Mouse (Mus musculus): ENCODE measurements at regions not wholly inside any gene's neighbourhood (a gene's known extent, or its start where the extent isn't known, plus 50 kb on each side); places are given as distances from the start of the nearest gene placed in this dataset.
A peak's percentile ranks its signal among the peaks of the same experiment; 100 is the strongest.
"Not testable (repeated sequence)": the region's sequence is repeated elsewhere in the genome, so short reads cannot be mapped to it uniquely, and the experiment has no call there.

DNA sequence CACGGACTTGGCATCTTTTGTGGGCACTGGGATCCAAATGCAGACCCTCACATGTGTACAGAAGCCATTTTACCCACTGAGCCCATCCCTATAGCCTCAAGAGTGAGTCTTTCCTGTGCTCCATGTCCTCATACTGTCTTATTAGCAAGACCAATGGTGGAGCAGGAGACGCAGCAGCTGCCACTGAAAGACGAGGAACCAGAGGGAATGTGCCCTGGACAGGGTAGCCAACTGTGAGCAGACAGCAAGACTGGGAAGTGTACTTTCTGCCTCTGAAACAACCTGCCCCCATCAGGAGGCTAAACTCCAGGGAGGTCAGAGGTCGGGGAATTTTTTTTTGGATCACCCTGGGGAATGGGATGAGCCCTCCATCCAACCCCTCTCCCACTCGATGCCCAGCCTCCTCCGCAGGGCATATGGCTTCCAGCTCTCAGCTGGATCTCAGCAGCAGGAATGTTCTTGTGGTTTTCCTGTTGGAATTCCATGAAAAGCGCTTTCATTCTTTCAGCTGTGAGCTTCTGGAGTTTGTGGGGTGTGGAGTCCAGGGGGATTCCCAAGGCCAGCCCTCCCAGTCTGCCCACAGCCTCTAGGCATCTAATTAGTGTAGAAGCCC, 131.2 kb upstream of the Haao start:
- H3K4me3 ChIP-seq (replicated peaks): no peak overlapping the region
- WGBS: 72% methylated on average over 7 of the region's 7 CpGs
- 0 out of 2 replicates have a peak overlapping the region, but pooled peaks have one; percentile 16 for H3K27ac ChIP-seq

DNA sequence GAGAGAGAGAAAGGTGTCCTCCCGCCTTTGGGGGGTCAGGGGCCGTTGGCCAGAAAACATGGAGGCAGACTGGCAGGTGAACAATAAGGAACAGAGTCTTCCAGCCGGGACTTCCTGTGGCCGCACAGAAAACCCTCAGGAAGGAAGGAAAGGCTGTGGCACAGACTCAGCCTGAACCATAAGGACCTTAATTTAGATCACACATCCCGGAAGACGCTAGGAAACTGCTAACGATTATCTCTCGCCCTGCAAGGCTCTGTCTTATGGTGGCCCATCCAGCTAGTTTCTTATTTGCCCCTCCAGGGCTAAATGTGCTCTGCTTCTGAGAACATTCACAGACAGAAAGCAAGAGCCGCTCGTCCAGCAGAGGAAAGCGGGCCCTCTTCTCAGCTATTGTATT, 130.0 kb upstream of the Haao start:
- Histone ChIP-seq H3K9ac (no peak overlapping the region), H3K4me2 (no peak overlapping the region), H3K4me1 (peaks cover 20% of the 10 kb centered on the region), H3K27me3 (replicated peaks) (no peaks in the 10 kb centered on the region), H3K36me3 (no peaks in the 10 kb centered on the region), H3K27ac (peak overlapping the region; percentile 31; the same call in 1 of the 2 replicates), H3K9me3 (no peaks in the 10 kb centered on the region), H3K4me3 (replicated peaks) (no peak overlapping the region)
- WGBS: 77% methylated on average over 11 of the region's 11 CpGs
- ATAC-seq (ENCODE audit: insufficient read depth, low FRiP score, low read depth): no peak

More for the DNA sequence above, 131.2 kb upstream of the Haao start:
- H3K4me1 ChIP-seq: peaks cover 27% of the 10 kb centered on the region
- no peak for ATAC-seq (ENCODE audit: insufficient read depth, low FRiP score, low read depth)
- no peaks in the 10 kb centered on the region for H3K27me3 ChIP-seq (replicated peaks)
- H3K9me3 ChIP-seq: no peaks in the 10 kb centered on the region
- no peaks in the 10 kb centered on the region for H3K36me3 ChIP-seq
- no peak overlapping the region for H3K9ac ChIP-seq
- H3K4me2 ChIP-seq: no peak overlapping the region

DNA sequence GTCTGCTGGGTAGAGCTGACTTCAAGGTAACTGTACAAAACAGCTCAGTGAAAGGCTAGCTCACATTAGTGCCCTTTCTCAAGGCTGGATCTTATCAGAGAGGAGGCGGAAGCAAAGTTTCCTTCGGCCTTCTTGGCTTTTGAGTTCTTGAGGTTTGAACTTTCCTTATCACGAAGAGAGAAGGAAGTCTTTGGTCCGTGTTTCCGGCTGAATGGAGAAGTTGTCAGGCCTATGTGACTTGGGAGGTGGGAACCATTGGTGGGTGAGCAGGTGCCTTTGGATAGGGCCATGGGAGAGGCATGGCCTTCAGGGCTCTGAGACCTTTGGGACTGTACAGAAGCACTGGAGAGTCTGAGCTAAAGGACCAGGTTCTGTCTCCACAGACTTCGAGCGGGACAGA, 128.1 kb upstream of the Haao start:
- Histone ChIP-seq H3K27me3 (replicated peaks) (no peaks in the 10 kb centered on the region), H3K27ac (no peak overlapping the region), H3K4me3 (replicated peaks) (no peak overlapping the region), H3K9me3 (no peaks in the 10 kb centered on the region), H3K4me1 (0 out of 2 replicates have a peak, but pooled peaks cover 6% of the 10 kb centered on the region), H3K36me3 (no peaks in the 10 kb centered on the region), H3K9ac (no peak overlapping the region), H3K4me2 (no peak overlapping the region)
- no peak for ATAC-seq (ENCODE audit: insufficient read depth, low FRiP score, low read depth)
- 79% methylated on average over 7 of the region's 7 CpGs for WGBS

DNA sequence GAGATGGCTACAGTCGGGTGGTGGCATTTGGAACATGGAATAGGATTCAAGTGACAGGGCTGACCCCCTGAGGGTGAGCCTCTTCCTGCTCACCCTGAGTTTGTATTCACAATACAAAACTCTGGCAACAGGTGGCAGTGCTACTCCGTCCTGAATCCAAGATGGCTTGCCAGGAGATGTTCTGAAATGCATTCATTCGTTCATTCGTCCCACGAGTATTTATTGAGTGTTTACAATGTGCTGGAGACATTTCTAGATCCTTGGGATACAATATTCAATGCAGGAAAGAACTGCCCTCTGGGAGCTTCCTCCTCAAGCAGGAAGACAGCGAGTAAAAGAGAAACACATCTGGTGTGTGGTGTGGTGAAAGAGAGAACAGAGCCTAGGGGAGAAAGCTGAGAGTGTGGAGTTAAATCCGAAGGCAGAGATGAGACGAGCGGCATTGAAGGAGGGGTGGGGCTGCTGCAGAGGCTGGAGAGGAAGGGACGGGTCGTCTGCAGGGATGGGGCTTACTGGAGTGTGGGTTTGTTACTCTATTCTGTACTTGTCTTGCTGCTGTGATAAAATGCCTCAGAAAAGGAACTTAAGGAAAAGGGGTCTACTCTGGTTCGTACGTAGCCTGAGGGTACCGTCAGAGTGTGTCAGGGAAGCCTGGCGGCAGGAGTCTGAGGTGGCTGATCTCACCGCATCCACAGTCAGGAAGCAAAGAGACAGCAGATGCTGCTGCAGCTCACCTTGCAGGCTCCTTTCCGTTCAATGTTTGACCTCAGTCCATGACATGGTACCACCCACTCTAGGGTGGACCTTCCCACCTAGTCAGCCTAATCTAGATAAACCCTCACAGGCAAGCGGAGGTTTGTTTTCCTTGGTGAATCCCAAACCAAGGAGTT, 125.9 kb upstream of the Haao start:
- 35% methylated on average over 18 of the region's 18 CpGs for WGBS
- 0 out of 2 replicates have a peak, but pooled peaks cover 6% of the 10 kb centered on the region for H3K4me1 ChIP-seq
- H3K9me3 ChIP-seq: no peaks in the 10 kb centered on the region
- 0 out of 2 replicates have a peak overlapping the region, but pooled peaks have one; percentile 23 for H3K27ac ChIP-seq
- H3K4me2 ChIP-seq: 0 out of 2 replicates have a peak overlapping the region, but pooled peaks have one; percentile 6
- H3K9ac ChIP-seq: no peak overlapping the region
- H3K4me3 ChIP-seq (replicated peaks): no peak overlapping the region
- no peak for ATAC-seq (ENCODE audit: insufficient read depth, low FRiP score, low read depth)
- H3K27me3 ChIP-seq (replicated peaks): no peaks in the 10 kb centered on the region
- H3K36me3 ChIP-seq: no peaks in the 10 kb centered on the region

DNA sequence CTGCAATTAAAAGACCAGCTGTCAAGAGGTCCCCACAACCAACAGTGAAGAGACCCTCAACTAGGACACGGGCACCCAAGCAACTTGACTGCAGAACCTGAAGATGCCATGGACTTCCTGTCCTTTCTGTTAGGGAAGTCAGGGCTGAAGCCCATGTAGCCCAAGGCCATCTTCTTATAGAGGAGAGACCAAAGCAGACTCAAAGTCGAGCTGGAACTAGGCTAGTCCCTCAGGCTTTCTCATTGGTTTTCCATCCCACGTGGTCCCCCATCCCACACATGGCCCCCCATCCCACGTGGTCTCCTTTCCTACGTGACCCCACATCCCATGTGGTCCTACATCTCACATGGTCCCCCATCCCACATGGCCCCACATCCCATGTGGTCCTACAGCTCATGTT, 125.1 kb upstream of the Haao start:
- 80% methylated on average over 5 of the region's 5 CpGs for WGBS
- H3K4me3 ChIP-seq (replicated peaks): no peak overlapping the region
- H3K4me2 ChIP-seq: no peak overlapping the region
- no peaks in the 10 kb centered on the region for H3K9me3 ChIP-seq
- no peak overlapping the region for H3K9ac ChIP-seq
- no peaks in the 10 kb centered on the region for H3K27me3 ChIP-seq (replicated peaks)
- ATAC-seq (ENCODE audit: insufficient read depth, low FRiP score, low read depth): no peak
- H3K4me1 ChIP-seq: 0 out of 2 replicates have a peak, but pooled peaks cover 5% of the 10 kb centered on the region
- H3K36me3 ChIP-seq: no peaks in the 10 kb centered on the region
- no peak overlapping the region for H3K27ac ChIP-seq

DNA sequence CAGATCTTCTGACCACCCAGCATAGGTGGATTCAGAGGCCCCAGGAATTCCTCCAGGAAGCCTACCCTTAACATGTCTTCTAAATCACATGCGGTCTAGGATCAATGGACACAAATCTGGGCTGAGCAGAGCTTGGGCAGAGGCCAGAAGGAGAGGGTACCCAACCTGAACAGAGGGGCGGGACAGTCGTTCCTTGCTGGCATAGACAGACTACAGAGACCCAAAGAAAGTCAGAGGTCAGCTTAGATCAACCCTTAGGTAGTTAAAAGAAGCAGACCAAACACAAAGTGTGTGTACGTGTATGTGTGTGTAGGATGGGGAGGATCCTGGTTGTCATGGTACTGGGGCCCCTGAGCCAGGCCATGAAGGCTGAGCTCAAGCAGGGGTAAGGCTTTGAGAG, 124.7 kb upstream of the Haao start:
- no peak overlapping the region for H3K27ac ChIP-seq
- no peaks in the 10 kb centered on the region for H3K36me3 ChIP-seq
- no peaks in the 10 kb centered on the region for H3K27me3 ChIP-seq (replicated peaks)
- H3K4me3 ChIP-seq (replicated peaks): no peak overlapping the region
- ATAC-seq (ENCODE audit: insufficient read depth, low FRiP score, low read depth): no peak
- 85% methylated on average over 4 of the region's 4 CpGs for WGBS
- no peaks in the 10 kb centered on the region for H3K9me3 ChIP-seq
- no peak overlapping the region for H3K4me2 ChIP-seq
- 0 out of 2 replicates have a peak, but pooled peaks cover 5% of the 10 kb centered on the region for H3K4me1 ChIP-seq
- H3K9ac ChIP-seq: no peak overlapping the region

DNA sequence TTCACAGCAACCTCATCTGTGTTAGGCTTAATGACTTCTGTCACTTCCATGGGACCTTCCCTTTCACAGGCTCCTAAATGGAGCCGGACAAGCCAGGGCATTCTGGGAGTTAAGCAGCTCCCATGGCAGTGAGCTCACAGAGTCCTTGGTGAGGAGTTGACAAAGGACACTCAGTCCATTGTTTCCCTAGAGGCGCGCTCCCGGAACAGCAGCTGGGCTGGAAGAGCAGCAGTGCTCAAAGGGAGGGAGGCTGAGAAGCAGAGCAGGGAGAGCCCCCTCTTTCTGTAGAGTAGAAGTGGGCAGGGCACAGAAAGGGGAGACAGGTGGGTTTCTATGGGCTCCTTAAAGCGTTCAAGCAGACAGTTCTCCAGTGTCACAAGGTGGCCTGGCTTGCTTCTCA, 124.3 kb upstream of the Haao start:
- 61% methylated on average over 5 of the region's 5 CpGs for WGBS
- Histone ChIP-seq H3K27me3 (replicated peaks) (no peaks in the 10 kb centered on the region), H3K4me3 (replicated peaks) (no peak overlapping the region), H3K36me3 (no peaks in the 10 kb centered on the region), H3K27ac (no peak overlapping the region), H3K9me3 (no peaks in the 10 kb centered on the region), H3K4me1 (0 out of 2 replicates have a peak, but pooled peaks cover 5% of the 10 kb centered on the region), H3K9ac (no peak overlapping the region), H3K4me2 (no peak overlapping the region)
- no peak; the same call in 1 of the 2 replicates for ATAC-seq (ENCODE audit: insufficient read depth, low FRiP score, low read depth)

DNA sequence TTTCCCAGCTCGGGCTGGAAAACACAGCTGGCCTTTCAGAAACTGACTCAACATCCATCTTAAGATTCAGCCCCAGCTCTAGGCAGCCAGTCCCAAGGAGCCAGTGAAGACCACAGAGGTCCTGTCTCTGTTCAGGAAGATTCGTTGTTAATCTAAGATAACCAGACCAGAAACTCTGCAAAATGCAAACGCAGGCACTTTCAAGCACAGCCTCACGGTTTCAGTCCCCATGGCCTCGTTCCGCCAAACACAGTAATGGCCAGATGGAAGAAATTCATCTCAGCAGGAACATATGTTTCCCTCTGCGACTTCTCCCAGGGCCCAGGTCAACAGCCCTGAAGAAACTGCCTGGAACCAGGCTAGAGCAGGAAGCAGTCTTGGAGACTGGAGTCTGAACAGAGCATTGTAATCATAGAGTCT, 121.7 kb upstream of the Haao start:
- Histone ChIP-seq H3K4me1 (peaks cover 11% of the 10 kb centered on the region), H3K9me3 (no peaks in the 10 kb centered on the region), H3K36me3 (no peaks in the 10 kb centered on the region), H3K27ac (peak overlapping the region; percentile 78), H3K4me2 (no peak overlapping the region), H3K27me3 (replicated peaks) (no peaks in the 10 kb centered on the region), H3K9ac (no peak overlapping the region), H3K4me3 (replicated peaks) (no peak overlapping the region)
- ATAC-seq (ENCODE audit: insufficient read depth, low FRiP score, low read depth): 0 out of 2 replicates have a peak, but pooled peaks have one; percentile 10
- WGBS: 47% methylated on average over 7 of the region's 7 CpGs

DNA sequence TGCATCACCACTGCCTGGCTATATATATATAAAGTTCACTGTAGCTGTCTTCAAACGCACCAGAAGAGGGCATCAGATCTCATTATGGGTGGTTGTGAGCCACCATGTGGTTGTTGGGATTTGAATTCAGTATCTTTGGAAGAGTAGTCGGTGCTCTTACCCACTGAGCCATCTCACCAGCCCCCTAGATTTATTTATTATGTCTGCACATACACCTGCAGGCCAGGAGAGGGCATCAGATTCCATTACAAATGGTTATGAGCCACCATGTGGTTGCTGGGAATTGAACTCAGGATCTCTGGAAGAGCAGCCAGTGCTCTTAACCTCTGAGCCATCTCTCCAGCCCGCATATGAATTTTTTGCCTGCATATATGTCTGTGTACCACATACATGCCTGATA, 120.4 kb upstream of the Haao start:
- H3K4me2 ChIP-seq; H3K4me3 ChIP-seq (replicated peaks); H3K36me3 ChIP-seq; H3K27me3 ChIP-seq (replicated peaks); H3K27ac ChIP-seq; ATAC-seq (ENCODE audit: insufficient read depth, low FRiP score, low read depth); H3K9me3 ChIP-seq; H3K9ac ChIP-seq: not testable (repeated sequence)
- WGBS: 91% methylated on average over 3 of the region's 3 CpGs
- peaks cover 17% of the 10 kb centered on the region for H3K4me1 ChIP-seq

DNA sequence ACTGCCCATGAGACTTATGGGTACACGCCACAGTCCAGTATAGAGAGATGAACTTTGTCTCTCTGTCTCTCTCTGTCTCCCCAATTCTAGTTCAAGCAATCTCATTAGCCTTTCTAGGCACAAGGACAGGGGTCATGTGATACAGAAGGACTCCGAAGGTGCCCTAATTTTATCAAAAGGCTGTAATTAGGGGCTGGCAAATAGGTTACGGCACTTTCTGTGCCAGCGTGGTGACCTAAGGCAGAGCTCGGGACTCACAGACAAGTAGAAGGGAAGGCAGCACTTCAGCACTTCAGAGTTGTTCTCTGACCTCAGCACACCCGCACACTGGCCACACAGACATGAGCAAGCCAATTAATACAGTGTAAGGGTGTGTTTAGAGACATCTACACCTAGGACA, 119.2 kb upstream of the Haao start:
- Histone ChIP-seq H3K9ac (no peak overlapping the region), H3K4me3 (replicated peaks) (no peak overlapping the region), H3K27me3 (replicated peaks) (no peaks in the 10 kb centered on the region), H3K4me1 (peaks cover 25% of the 10 kb centered on the region), H3K9me3 (no peaks in the 10 kb centered on the region), H3K27ac (no peak overlapping the region), H3K4me2 (no peak overlapping the region), H3K36me3 (no peaks in the 10 kb centered on the region)
- WGBS: 87% methylated on average over 6 of the region's 6 CpGs
- no peak for ATAC-seq (ENCODE audit: insufficient read depth, low FRiP score, low read depth)

DNA sequence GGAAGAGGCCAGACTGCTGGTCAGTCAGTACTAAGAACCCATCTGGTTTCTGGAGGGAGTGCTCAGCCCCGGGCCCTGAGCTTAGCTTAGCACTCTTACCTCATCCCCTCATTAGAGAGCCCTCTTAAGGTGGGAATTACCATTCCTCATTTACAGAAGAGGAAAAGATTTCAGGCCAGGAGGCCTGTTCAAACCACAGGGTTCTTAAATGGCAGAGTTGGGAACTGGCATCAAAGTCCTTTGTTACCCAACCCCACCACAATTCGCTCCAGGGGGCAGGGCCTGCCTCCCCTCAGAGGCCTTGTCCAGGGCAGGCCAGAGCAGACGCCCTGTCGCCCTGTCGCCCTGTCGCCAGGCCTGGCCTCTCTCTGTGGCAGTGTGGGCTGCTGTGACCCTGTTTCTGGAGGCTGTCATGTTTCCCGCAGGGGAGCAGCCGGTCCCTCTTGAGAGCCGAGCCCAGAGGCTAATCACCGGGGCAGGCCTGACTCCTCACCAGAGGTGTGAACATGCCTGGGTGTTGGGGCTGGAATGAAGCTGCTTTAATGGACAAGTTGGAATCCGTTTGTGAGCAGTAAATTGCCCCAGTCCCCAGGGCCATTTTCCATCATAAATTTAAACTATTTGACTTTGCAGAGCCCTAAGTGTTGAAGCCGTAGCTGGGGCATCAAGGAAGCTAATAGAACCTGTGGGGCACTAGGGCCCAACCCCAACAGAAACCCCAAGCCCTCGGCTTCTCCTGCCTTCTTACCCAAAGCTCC, 116.9 kb upstream of the Haao start:
- 60% methylated on average over 13 of the region's 13 CpGs for WGBS
- Histone ChIP-seq H3K9me3 (no peaks in the 10 kb centered on the region), H3K27ac (no peak overlapping the region), H3K36me3 (no peaks in the 10 kb centered on the region), H3K27me3 (replicated peaks) (no peaks in the 10 kb centered on the region), H3K4me1 (peaks cover 44% of the 10 kb centered on the region), H3K9ac (no peak overlapping the region), H3K4me2 (no peak overlapping the region), H3K4me3 (replicated peaks) (no peak overlapping the region)
- ATAC-seq (ENCODE audit: insufficient read depth, low FRiP score, low read depth): no peak
